Mouse (Mus musculus): ENCODE measurements around the gene Zfp62.

The Zfp62 gene

DNA sequence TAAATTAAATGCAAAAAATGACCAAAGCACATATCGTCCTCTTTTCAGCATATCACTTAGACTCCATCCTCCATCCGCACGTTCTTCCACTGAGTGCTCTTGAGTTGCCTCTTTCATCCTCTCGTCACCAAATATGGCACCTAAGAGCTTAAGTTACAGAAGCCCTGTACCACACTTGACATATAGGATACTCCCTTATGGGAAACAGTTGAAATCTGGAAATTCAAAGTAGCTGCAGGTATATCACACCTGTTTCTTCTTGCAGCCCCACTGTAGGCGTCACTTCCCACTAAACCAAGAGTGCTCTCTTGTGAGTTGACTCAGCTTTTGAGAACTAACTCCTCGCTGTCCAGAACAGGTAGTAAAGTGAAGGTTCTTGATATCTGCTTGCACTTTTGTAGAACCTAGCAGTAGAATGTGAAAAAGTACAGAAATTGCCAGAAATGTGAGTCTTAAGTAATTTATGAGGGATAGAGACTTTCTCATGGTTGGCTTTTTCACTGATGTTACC lies 2.0 kb downstream of the Zfp62 start:
- DNase-seq (ENCODE audit: low spot score in 2 of 2) = no peak

DNA sequence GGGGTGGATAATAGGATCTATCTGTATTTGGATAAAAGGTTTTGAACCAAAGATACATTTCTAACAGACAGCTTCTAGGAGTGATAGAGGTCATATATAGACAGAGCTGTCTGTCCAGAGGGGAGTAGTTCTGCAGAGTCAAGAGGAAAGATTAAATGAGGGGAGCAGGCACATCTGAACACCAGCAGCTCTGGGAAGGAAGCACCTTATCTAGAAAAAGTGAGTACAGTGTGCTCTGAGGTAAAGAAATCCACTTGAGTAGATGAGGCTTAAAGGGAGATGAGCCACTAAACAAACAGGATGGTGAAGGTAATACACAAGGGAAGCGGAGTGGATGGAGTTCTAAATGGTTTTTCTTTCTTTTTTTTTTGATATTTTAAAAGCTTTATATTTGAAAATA lies 4.4 kb downstream of the Zfp62 start:
- DNase-seq (ENCODE audit: low spot score in 2 of 2) = no peak

DNA sequence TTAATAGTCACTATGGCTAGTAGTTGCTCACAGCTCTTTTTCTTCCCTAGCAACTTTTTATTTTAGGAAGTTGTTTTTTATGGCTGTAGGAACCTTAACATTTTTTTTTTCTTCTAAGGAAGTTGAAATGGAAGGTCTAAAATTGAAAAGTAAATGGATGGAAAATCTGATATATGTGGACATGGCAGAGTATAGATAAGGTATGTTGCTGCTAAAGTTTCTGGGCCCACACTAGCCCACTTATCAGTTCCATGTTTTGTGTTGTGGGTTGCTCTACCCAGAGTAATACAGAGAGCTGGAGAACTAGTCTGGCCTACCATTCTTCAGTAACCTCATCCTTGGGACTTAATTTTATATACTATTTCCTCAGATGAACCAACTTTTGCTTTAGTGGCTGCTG lies 9.5 kb downstream of the Zfp62 start:
- DNase-seq (ENCODE audit: low spot score in 2 of 2) = no peak

DNA sequence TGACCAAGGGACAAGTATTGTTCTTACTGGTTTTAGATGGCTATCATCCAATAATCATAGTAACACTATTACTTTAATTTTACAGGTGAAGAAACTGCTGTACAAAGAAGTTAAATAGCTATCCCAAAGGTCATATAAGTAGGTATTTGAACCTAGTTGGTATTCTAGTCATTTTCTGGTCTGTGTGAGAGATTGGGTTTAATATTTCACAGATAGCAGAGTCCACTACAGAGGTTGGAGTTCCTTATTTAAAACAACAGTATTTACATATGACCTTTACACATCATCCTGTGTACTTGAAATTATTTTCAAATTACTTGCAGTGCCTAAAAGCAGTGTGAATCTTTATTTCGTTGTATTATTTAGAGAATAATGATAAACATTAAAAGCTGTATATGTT lies 10.4 kb downstream of the Zfp62 start:
- DNase-seq (ENCODE audit: low spot score in 2 of 2) = no peak

DNA sequence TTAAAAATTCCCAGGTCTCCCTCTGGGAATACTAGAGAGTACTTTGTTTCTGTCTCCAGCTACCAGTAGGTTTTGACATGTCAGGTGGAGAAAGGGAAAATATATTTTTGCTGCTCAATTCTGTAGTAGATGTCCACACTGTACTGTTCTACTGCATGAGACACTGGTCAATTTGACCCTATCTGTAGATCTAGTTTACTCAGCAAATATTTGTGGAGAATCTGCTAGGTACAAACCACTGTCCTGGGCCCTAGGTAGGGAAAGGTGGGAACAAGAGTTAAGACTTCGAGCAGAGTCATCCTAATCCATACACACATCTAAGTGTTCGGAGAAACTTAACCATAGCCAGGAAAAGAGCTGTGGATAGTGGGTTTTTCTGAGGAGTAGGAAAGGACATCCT lies 16.2 kb downstream of the Zfp62 start:
- no peak for DNase-seq (ENCODE audit: low spot score in 2 of 2)

DNA sequence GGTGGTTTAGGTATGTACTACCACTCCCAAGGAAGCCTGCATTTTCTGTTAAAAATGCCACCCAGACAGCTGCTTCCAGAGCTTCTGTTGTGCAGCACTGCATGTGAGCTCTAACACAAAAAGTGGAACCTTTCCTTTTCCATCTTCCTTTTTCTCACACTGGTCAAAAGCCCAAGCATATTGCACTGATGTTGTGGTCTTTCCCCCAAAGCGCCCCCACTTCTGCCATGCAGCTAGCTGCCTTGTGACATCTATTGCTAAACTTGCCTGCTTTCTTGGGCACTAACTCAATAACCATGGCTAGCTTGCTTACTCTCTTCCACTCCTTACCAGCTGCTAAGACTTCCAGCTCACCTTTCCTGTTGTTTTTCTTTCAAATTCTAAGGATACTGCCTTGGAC lies 21.4 kb downstream of the Zfp62 start:
- DNase-seq (ENCODE audit: low spot score in 2 of 2) = no peak

DNA sequence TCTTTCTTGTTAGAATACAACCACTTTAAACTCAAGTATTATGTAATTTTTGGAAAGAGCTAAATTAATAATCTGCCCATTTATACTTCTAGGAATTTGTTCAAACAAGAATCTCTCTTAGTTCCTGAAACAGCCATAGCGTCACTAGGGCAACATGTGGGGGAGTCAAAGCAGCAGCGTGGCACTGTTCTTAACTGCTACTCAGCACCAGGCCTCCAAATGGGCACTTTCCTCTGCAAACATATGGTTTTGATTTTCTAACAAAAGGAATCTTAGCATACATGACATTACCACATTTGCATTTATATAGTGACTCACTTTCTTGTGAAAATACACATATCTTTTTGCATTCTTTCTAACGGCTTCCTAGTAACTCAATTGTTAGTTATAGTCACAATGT lies 29.7 kb downstream of the Zfp62 start:
- peak in 1 of 2 experiments; percentile 38 for DNase-seq (ENCODE audit: low spot score in 2 of 2)

DNA sequence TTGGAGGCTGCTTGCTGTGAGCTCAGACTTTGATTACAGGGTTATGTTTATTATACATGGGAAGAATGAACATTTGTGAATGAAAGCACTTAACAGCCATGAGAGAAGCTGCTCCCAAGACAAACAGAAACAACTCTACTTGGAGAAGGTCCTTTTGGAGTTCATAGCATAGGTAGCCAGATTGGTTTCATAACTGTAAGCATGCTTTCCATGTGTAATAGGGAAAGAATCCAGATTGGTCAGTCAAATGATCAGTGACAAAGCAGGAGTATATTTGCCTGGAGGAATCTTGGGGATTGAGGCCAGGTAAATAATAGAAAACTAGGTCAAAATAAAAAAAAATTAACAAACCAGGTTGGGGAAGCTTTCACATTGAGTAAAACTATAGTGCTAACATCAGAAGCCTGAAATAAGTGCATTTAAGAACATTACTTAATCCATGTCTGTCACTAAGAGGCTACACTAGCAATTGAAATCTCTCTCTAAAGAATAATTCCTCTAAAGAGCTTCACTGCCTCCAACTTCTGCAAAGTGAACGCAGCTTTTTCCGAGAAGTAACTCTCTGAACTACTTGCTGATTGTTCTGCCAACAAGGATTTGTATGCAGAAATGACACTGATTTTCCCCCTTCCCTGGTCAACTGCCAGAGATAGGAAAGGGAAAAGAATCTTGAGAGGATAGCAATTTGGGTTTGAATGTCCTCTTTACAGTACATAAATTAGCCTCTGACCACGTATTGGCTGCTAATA lies 32.5 kb downstream of the Zfp62 start:
- no peak for DNase-seq (ENCODE audit: low spot score in 2 of 2)

DNA sequence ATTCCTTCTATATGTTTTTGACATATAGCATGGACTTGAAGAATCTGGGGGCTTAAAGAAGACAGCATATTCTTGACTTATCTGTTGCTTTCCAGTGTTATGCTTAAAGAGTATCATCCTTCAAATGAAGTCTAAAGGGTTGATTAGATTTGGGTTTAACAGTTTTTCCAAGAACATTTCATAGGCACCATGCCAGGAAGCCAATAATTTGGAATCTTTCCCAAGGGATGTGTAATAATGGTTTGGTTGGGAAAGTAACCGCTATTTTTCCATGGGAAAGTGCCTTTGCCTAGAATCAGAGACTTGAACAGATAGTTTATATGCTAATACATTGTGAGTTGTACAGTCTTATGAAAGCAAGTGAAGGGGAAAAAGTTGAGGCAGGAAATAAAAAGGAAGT lies 33.8 kb downstream of the Zfp62 start:
- no peak for DNase-seq (ENCODE audit: low spot score in 2 of 2)

DNA sequence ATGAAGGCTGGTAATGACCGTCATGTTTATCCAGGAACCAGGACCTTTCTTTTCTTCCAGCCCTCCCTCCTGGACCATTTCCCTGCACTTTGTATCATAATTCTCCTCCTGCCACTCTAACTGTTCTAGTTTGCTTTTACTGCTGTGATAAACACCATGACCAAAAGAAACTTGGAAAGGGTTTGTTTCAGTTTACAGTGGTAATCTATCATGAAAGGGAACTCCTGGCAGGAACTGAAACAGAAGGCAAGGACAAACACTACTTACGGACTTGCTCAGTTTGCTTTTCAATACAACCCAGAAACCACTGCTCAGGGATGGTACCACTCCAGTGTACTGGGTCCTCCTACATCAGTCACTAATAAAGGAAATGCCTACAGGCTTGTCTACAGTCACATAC lies 34.4 kb downstream of the Zfp62 start:
- DNase-seq (ENCODE audit: low spot score in 2 of 2) = no peak

DNA sequence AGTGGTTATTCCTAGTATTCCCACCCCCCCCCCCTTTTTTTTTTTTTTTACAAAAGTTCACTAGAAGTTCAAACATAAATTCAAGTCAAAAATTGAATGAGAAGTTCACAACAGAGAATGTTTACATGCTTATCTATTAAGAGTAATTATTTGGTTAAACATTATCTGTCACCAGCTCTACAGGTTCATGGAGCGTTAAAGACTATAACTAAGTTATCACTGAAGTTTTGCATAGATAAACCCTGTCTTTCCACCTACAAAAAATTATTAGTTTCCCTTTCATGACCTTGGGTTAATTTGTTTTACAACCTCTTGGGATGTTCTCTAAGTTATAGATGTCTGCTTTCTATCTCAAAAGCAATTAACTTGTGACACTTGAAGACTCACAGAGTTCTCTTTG lies 37.2 kb downstream of the Zfp62 start:
- no peak for DNase-seq (ENCODE audit: low spot score in 2 of 2)

DNA sequence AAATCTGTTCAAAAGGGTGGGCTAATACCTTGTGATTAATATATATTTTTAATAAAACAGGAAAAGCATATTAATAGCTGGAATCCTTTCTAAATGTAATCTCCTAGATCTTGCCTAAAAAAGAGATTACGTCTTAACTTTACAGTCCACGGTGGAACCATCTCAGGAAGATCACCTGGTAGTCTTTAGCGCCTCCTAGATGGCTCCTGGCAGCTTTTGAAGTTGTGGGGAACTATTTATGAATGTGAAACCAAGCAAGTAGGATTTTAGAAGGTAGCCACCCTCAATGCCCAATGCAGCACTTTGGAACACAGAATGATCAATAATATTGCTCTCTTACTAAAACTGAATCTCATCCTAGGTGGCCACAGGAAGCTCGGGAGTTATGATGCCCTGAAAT lies 37.8 kb downstream of the Zfp62 start:
- DNase-seq (ENCODE audit: low spot score in 2 of 2) = no peak

DNA sequence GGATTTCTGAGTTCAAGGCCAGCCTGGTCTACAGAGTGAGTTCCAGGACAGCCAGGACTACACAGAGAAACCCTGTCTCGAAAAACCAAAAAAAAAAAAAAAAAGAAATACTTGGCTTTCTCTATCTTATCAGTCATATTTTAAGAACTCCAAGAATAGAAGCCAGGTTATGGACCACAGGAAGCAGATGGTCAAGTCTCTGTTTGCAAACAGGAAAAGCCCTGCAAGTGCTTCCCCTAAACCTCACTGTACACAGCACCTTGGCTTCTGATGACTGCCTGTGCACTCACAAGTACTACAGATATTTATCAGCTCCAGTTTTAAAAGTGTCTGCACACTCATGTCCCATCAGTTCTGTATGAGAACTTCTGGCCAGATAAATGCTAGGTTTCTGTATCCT lies 38.4 kb downstream of the Zfp62 start:
- no peak for DNase-seq (ENCODE audit: low spot score in 2 of 2)

DNA sequence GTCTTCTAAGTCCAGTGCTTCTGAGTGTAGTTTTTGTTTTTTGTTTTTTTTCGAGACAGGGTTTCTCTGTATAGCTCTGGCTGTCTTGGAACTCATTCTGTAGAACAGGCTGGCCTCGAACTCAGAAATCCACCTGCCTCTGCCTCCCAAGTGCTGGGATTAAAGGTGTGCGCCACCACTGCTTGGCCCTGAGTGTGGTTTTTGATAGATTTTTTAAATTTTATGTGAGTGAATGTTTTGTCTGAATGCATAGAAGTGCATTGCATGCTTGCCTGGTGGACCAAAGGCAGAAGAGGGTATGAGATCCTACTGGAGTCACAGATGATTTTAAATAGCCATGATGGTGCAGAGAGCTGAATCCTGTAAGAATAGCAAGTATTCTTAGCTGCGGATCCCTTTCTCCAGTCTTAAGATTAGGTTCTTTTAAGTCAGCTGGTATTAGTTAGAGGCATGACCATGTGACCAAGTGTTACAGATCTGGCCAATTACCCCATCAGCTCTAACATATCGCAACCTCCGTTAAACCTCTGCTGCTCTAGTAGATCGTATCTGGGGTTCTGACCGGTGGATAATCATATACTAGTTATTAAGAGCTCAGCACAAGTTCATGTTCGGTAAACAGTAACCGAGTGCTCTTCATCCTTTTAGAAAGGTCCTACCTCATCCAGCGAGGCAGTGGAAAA lies 40.0 kb downstream of the Zfp62 start:
- no peak for DNase-seq (ENCODE audit: low spot score in 2 of 2)

DNA sequence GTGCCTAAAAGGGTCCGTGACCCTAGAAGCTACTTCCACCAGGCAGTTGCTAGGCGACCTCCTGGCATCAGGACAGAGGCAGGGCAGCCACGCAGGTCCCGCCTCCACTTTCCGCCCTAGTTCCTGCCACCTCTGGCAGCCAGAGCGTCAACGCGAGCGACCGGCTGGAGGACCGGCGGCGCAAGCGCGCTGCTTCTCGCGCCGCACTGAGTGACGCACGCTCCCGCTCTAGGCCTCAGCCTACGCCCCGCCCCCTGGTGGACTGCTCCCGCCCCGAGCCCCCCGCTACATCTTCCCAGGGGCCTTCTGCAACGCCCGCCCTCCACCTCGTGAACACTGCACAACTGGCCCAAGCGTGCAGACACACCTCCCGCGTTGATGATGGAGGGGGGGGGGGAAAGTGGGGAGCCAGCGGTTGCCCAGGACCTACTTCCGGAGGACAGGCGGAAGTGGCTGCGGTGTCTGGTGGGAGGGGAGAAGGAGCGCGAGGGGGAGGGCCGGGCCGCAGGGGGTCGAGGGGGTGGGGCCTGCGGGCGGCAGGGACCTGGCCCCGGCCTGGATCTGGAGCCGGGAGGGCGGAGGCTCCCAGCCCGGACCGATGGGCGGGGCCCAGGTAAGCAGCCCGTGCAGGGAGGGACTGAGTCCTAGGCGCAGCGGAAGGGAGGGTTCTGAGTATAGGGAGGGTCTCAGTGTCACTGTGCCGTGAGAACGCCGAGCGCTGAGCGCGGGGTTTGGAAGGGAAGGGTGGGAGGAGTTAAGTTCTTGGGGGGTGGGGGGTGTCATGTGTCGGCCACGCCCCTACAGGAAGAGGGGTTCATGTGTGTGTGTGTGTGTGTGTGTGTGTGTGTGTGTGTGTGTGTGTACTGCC lies 40.9 kb downstream of the Zfp62 start, which contains the start of gene Mgat1:
Gene Mgat1 (plus strand): TSS at position 465 of the 868 bp plus-strand sequence.
- peak; percentile 87 to 89 for DNase-seq (ENCODE audit: low spot score in 2 of 2)

DNA sequence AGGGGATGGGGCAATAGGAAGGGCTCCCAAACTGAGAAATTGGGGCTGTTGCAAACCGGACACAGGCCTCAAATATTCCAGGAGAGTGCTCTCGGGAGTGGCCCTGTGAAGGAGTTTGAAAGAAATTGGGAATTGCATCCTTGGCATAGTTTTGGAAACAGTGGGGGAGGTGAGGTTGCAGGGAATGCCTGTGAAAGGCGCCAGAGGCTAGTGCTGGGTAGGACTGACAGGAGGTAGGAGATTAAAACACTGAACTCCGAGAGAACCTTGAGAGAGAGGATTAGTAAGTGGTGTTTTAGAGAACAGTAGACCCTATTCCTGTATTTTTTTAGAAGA lies 41.5 kb downstream of the Zfp62 start:
- DNase-seq (ENCODE audit: low spot score in 2 of 2) = no peak

DNA sequence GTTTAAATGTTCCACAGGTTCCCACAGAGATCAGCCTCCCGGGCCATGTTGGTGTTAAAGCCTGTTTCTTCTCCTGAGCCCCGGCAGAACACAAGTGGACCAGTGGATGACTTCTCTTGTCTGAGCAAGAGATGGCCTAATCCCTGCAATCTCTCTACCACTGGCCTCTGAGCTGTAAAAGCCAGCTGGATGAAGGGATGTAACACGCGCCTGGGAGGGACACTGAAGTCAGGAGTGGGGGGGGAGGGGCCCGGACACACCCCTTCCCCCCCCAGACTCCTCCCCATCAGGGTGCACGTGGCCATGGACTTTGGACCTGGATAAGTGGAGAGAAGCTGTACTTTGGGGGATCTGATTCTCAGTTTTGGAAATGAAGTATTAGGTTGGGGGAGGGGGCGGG lies 42.1 kb downstream of the Zfp62 start:
- no peak for DNase-seq (ENCODE audit: low spot score in 2 of 2)

DNA sequence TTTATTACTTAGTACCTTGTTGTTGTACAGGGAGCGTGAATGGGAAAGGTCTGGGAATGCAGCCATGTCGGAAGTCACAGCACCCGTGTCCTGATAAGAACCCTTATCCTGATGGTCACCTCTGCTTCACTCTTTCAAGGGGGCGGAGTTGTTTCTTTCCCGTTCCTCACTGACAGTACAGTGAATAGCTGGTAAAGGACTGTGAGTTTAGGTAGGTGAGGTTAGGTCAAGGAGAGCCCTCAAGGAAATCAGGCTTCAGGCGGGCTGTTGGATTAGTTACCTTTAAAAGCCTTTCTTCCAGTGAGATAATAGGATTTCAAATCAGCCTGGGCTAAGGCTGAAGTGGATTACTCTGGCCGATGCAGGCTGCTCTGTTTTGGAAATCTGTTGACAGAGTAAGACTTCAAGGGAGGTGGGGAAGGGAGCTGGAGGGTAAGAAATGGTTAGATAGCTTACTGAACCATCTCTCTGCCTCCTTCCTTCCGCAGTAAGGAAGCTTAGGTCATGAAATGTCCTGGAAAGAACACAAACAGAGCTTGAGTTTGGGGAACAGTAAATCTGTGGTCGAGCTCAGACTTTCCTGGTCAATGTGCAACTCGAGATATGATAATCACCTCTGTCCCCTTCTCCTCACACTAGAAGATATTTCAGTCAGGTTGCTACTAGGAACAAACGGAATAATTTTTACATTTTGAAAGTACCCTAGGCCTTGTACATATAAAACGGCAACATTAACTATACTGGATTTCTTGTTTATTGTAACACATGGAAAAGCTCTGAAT lies 42.7 kb downstream of the Zfp62 start:
- no peak for DNase-seq (ENCODE audit: low spot score in 2 of 2)

DNA sequence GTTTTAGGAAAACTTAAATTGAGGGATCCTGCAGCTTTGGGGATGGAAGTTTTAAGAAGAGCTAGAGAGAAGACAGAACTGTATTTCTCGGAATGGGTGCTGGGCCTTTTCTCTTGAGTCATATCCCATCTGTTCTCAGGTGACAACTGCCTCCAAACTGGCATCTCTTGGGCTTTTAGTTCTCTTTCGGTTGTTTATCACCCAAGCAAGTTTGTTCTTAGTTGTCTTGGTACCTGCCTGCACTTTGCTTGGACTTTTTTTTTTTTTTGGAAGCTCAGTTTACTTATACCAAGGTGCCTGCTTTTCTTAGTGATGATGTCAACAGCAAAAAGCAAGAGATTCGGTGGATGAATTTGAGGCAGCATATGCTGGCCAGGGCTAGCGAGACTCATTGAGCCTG lies 43.4 kb downstream of the Zfp62 start:
- no peak for DNase-seq (ENCODE audit: low spot score in 2 of 2)

DNA sequence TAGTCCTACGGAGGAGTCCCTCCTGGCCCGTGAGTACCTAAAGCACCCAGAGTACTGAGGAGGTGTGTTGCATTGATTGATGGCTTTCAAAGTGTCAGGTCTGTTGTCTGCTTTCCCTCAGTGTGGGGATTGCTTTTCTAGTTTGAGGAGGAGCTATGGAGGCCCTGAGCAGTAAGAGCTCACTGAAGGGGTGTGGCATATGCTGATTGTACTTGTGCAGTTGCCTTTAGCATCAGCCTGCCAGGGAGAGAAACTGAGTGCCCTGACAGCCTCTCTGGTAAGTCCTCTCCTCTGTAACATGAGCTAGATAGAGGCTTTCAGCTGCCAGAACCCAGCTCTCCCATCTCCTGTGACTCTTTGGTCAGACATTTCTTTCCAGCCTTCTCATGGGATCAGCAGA lies 44.2 kb downstream of the Zfp62 start:
- no peak for DNase-seq (ENCODE audit: low spot score in 2 of 2)

DNA sequence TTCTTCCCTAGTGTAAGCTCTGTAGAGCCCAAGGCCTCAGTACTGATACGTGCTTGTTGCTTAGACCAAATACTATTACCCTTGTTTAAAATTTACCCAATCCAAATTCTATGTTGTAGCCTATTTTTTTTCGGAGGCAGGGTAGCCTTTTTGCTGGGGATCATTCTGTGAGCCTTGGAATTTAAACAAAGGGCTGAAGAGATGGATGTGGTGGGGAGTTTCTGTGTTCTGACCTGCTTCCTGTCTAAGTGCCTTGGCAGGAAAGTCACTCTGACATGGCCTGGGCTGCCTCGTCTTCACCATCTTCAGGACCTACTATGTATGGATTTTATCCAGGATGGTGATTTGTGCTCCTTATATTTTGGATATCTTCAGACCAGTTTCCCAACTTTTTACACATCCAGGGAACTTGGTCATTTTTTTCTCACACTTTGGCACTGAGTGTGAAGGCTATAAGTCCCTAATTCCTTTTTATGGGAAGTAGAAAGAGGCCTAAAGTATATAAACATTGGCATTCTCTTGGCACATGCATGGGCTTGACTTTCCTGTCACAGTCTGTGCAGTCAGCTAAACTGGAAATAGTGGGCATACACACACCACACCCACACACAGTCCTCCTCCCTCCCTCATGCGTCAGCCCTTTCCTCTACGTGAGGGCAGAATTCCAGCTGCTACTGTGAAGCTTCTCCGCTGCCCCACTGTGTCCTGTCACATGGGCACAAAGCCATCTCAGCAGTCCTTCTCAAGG lies 45.3 kb downstream of the Zfp62 start:
- DNase-seq (ENCODE audit: low spot score in 2 of 2) = peak in 1 of 2 experiments; percentile 58
